In genomic region chr13:6998508-6999278, GRCm38 (mm10) we compare ENCODE assay signal across 8 mouse cellular contexts.
DNase-seq lines count a peak whose midpoint lies in the region; ATAC-seq and TF ChIP-seq lines count a peak whose summit lies in the region.
"Not testable (repeated sequence)": the region's sequence is repeated elsewhere in the genome, so short reads cannot be mapped to it uniquely, and the experiment has no call there.

No protein-coding gene starts in this region.

- not testable (repeated sequence) for H3K27ac ChIP-seq in embryonic facial prominence, embryonic 11.5 days (replicated peaks; ENCODE audit: low read depth, low read length)
- H3K27ac ChIP-seq in forebrain, embryonic 12.5 days, result 0 out of 2 replicates have a peak overlapping the region, but pooled peaks have one; percentile 38
- peak overlapping the region; percentile 57 for H3K27ac ChIP-seq in forebrain, postnatal 0 days (ENCODE audit: low read depth, low read length)
- 0 out of 2 replicates have a peak overlapping the region, but pooled peaks have one; percentile 26 for H3K27ac ChIP-seq in hindbrain, postnatal 0 days
- H3K27ac ChIP-seq in midbrain, embryonic 13.5 days, result peak overlapping the region; percentile 61

- TF ChIP-seq CTCF in brain, embryonic 14.5 days (IDR thresholded peaks at IDR 0.05; ENCODE audit: borderline replicate concordance, extremely low read depth, insufficient read depth, insufficient read length); forebrain, postnatal 0 days (IDR thresholded peaks at IDR 0.05; ENCODE audit: low read depth); hindbrain, postnatal 0 days (IDR thresholded peaks at IDR 0.05; ENCODE audit: low read depth): not testable (repeated sequence)

- ATAC-seq in embryonic facial prominence, embryonic 11.5 days (replicated peaks; ENCODE audit: insufficient number of reproducible peaks, low FRiP score, low TSS enrichment, low read depth), result peak; percentile 75; the same call in 1 of the 2 replicates
- ATAC-seq in forebrain, embryonic 12.5 days (ENCODE audit: low FRiP score), result peak; percentile 76
- peak; percentile 80 for ATAC-seq in forebrain, postnatal 0 days
- peak; percentile 75; the same call in 1 of the 2 replicates for ATAC-seq in hindbrain, postnatal 0 days
- peak; percentile 91 for ATAC-seq in midbrain, embryonic 13.5 days

- H3K27me3 ChIP-seq in embryonic facial prominence, embryonic 11.5 days (ENCODE audit: control insufficient read depth, insufficient read depth, low read length); forebrain, embryonic 12.5 days; forebrain, postnatal 0 days (ENCODE audit: insufficient read depth, low read length); hindbrain, postnatal 0 days (ENCODE audit: insufficient read depth, low read length); midbrain, embryonic 13.5 days: not testable (repeated sequence)

- not testable (repeated sequence) for H3K9ac ChIP-seq in embryonic facial prominence, embryonic 11.5 days (replicated peaks; ENCODE audit: low read length); forebrain, embryonic 12.5 days; forebrain, postnatal 0 days; hindbrain, postnatal 0 days (replicated peaks; ENCODE audit: low read length); midbrain, embryonic 13.5 days (replicated peaks)

- peak; percentile 80 for DNase-seq in brain, embryonic 14.5 days (ENCODE audit: low read depth)
- not testable (repeated sequence) for DNase-seq in embryonic facial prominence, embryonic 11.5 days (ENCODE audit: low spot score)
- DNase-seq in forebrain, postnatal 0 days, result peak; percentile 38
- DNase-seq in hindbrain, postnatal 0 days (ENCODE audit: low spot score), result peak; percentile 31
- DNase-seq in retina, adult 2 months (ENCODE audit: low read depth, low spot score), result peak; percentile 9
- DNase-seq in right cerebral cortex, postnatal 10 days (ENCODE audit: low spot score in 2 of 2), result peak; percentile 28 to 30

- 47% methylated on average over 10 of the region's 10 CpGs for WGBS in embryonic facial prominence, embryonic 11.5 days
- WGBS in forebrain, embryonic 12.5 days, result 29% methylated on average over 10 of the region's 10 CpGs
- 26% methylated on average over 10 of the region's 10 CpGs for WGBS in forebrain, postnatal 0 days
- WGBS in hindbrain, postnatal 0 days, result 39% methylated on average over 10 of the region's 10 CpGs
- WGBS in midbrain, embryonic 13.5 days, result 18% methylated on average over 10 of the region's 10 CpGs

- not testable (repeated sequence) for H3K9me3 ChIP-seq in embryonic facial prominence, embryonic 11.5 days (replicated peaks; ENCODE audit: control insufficient read depth, low read length); forebrain, embryonic 12.5 days; forebrain, postnatal 0 days (ENCODE audit: low read length); hindbrain, postnatal 0 days (ENCODE audit: low read length); midbrain, embryonic 13.5 days

- H3K4me2 ChIP-seq in embryonic facial prominence, embryonic 11.5 days (ENCODE audit: low read depth, low read length); hindbrain, postnatal 0 days (ENCODE audit: low read depth, low read length): not testable (repeated sequence)
- peak overlapping the region; percentile 22; the same call in 1 of the 2 replicates for H3K4me2 ChIP-seq in forebrain, embryonic 12.5 days
- H3K4me2 ChIP-seq in forebrain, postnatal 0 days (ENCODE audit: low read depth), result peak overlapping the region; percentile 19
- H3K4me2 ChIP-seq in midbrain, embryonic 13.5 days (replicated peaks), result peak overlapping the region; percentile 39

- not testable (repeated sequence) for H3K4me3 ChIP-seq in embryonic facial prominence, embryonic 11.5 days (ENCODE audit: low read depth, low read length); forebrain, embryonic 12.5 days (replicated peaks); forebrain, postnatal 0 days (ENCODE audit: low read depth, low read length); hindbrain, postnatal 0 days (ENCODE audit: low read length); midbrain, embryonic 13.5 days (replicated peaks)

- not testable (repeated sequence) for TF ChIP-seq POLR2A in brain, embryonic 14.5 days (IDR thresholded peaks at IDR 0.05; ENCODE audit: borderline replicate concordance, extremely low read depth, insufficient read depth, insufficient read length, poor library complexity, severe bottlenecking)

- not testable (repeated sequence) for H3K4me1 ChIP-seq in embryonic facial prominence, embryonic 11.5 days (ENCODE audit: control insufficient read depth, insufficient read depth, low read length); forebrain, embryonic 12.5 days; forebrain, postnatal 0 days (ENCODE audit: insufficient read depth); hindbrain, postnatal 0 days (ENCODE audit: insufficient read depth, low read length); midbrain, embryonic 13.5 days (replicated peaks)

- not testable (repeated sequence) for H3K36me3 ChIP-seq in embryonic facial prominence, embryonic 11.5 days (replicated peaks; ENCODE audit: control insufficient read depth, insufficient read depth, low read depth, low read length); forebrain, embryonic 12.5 days (replicated peaks); forebrain, postnatal 0 days (ENCODE audit: insufficient read depth); hindbrain, postnatal 0 days (ENCODE audit: insufficient read depth, low read length); midbrain, embryonic 13.5 days
